Mouse (Mus musculus) liver (tissue): ENCODE measurements at regions not wholly inside any gene's neighbourhood (a gene's known extent, or its start where the extent isn't known, plus 50 kb on each side); places are given as distances from the start of the nearest gene placed in this dataset.

ENCODE experiments used
- DNase-seq: peaks from one replicate; pipeline ENCODE4 v3.0.0-alpha.2; 2020; ENCODE audit warnings: mixed read lengths

DNA sequence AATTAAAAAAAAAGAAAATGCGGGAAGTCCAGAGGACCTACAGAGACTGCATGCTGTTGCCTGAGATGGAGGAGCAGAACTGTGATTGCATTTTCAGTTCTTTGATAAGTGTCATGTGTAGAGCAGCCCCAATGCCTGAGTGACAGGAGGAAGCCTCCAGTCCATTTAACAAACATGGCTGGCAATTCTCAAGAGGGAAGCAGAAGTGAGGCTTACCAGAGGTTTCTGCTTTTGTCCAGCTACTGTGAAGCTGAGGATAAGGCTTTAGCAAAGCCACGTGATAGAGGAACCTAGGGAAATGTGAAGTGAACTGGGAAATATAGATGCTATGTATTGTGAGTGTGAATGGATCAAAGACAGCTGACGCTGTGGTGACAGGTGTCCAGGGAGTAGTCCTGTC, 56.6 kb downstream of the Sucnr1 start:
- no peak for DNase-seq

DNA sequence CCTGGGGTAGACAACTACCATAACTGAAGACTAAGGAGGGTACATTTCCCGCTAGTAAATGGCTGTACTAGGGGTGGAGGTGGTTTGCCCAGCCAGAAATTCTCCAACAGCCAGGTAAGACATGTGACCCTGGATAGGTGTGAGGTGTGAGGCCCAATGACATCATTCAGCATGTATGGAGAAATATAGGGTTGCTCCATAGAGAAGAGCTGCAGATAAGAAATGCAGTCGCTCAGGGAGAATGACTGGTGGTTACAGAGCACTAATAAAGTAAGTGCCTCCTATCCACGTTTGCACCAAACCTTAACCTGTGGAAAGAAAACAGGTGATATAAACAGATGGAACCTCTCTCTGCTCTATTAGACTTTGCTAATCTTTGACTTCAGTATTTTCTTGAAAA, 78.2 kb downstream of the Sucnr1 start:
- no peak for DNase-seq

DNA sequence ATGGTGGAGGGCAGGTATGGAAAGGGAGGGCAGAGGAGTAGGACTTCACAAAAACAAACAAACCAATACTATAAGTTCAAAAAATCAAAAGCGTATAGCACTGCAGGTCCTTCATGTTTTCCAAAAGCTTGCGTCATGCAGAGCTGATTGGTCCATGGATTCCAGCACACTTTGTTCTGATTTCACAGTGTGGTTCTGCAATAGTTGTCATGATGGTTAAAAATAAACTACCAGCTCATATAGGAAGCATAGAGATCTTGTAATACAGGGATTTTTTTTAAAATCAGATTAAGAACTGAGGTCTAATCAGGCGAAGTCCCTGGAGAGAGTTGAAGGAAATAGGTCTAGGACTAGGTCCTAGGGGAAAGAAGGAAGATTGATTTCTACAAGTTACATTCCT, 86.0 kb downstream of the Sucnr1 start:
- DNase-seq: no peak

DNA sequence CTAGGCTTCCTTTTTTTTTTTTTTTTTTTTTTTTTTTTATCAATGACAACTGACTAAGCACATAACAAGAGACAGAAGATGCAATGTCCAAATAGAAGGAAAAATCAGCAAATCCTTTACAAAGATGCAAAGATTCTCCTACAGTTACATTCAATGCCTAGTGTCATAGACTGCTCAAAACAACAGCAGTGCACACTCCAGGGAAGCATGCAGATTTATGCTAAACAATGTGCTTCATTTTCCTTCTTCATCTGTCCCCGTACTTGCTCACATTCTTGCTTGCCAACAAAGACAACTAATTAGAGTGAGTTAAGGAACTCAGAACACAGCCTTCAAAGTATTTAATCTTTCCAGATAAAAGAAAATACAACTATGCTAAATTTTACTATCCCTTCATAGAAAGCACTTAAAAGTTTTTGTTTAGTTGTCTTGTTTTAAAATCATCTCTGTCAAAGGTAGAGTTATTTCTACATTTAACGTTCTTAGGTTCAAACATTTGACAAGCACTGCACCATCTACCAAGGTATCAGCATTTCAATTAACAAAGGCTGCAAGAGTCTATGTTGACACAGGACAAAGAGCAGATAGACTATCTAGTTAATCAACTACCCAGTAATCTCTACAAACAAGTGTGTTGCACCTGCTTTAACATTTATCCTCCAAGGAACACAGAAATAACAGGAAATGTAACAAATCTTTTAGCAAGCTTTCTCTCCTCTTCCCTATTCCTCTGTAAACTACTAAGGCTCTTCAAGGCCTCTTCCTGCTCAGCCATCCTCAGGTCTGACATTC, 86.7 kb downstream of the Sucnr1 start:
- no peak for DNase-seq

DNA sequence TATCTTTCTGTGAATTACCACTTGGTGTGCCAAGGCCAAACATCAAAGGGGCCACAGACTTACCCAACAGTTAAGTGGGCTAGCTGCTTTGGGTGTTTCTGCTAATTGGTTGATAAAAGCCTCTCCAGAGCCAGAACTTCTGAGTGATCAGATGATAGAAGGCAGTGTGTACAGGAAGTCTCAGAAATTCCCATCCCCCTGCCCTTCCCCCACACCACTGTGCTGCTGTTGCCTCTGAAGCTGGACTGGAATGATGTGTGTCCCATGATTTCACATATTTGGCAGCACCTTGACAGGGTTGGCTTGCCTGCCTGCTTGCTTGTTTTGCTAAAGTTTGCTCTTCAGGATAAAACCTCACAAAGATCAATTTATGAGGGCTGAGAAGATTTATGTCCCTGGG, 87.9 kb downstream of the Sucnr1 start:
- peak; percentile 28 for DNase-seq

DNA sequence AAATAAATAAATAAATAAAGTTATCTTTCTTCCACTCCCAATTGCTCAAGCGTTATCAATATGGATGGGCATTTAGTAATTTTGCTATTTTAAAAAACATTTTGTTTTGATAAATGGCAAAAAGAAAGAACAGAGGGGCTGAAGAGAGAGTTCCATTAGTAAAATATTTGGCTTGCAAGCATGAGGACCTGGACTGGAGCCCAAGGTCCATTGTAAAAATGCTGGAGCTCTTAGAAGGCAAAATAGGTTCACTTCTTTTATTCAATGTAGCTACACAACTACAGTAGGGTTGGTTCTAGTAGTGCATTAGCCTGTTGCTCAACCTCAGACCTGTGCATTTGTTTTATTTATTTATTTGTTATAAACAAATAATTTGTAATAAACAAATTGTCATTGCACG, 102.8 kb downstream of the Sucnr1 start:
- DNase-seq: no peak

DNA sequence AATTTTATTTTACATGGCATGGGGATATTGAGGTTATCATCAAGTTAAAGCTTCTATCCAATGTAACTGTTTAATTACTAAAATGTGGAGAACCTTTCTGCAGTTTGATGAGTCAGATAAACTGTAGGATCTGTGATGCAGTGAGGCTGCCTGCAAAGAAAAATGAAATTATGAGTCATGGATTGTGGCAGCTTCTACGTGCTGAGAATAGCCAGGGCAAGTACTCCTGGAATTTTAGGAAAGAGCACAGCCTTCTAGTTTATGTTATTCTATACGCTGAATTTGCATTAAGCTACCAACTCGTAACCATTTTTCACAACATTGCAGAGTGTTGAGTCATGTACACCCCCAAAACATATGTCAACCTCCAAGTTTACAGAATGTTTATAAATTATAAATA, 114.4 kb downstream of the Sucnr1 start:
- no peak for DNase-seq

DNA sequence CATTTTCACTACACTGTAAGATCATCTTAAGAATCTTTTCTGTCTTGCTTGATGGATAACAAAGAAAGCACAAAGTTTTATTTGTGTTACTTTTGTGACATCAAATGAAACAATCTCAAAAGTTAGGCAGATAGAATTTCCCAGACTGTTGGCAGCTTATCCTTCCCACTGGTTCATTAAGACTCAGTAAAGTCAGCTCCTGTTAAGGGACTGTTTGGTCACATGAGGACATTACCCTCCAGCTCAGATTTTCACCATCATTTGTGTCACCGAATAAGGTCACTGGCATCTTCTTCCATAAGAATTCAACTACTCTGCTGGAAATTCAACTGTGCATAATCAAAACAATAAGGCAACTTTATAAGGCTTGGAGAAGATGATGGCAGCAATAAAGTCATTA, 126.3 kb downstream of the Sucnr1 start:
- DNase-seq: no peak

DNA sequence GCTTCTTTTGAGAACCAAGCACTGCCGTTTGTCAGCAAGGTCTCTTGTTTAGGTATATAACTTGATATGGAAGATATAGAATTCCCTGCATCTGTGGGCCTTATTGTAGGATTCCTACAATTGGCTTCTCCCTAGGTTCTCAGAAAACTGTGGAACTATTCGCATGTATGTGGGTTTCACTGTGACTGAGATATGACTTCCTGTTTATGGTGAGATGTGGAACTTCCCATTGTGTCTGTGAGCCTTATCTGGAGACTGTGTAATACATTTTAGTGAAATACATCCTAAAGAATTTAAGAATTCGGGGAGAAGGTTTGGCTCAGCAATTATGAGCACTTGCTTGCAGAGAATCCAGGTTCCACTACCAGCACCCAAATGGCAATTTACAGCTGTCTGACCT, 137.3 kb downstream of the Sucnr1 start:
- DNase-seq: no peak

DNA sequence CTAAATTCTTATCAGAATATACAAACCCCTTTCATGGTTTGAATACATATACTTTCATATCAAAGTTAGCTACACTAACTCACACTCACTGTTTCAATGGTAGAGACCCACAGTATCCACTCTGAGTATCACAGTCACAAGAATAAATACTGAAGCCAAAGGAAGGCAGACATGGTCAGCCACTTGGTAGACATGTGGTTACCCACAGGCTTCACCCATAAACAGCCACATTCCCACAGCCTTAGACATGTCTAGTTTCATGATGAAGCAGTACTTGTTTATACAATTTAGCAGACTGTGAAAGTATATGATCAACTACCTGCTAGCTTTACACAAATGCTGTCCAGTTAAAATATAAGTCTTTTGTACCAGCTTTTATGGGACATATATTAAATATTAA, 159.0 kb downstream of the Sucnr1 start:
- no peak for DNase-seq

DNA sequence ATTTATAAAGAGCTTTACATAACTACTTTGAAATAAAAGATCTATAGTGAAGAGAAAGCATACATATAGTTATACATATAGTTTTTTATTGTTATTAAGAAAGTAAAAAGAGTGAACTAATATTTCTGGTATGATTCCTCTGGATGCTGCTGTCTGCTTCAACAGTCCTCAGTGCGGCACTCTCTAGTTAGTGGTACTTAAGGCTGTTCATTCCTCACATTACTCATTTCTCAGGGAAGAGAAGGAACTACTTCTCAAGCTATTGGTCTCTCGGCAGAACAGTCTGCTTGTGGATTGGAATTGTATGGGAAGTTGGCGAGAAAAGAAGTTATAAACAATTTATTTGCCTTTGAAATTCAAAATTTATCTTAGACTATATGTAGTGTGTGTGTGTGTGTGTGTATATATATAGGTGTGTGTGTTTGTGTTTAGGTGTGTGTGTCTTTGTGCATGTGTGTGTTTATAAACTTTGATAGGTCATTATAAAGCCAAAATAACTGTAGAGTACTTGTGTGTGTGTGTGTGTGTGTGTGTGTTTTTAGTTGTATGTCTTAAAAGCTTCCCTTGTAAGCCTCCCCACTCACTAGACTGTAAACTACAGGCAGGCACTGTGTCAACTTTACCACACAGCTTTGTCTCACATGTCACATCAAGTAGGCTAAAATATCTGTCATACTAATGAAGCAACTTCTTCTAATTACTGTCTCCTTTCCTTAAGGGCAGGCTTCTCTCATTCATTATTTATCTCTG, 185.2 kb downstream of the Sucnr1 start:
- no peak for DNase-seq

DNA sequence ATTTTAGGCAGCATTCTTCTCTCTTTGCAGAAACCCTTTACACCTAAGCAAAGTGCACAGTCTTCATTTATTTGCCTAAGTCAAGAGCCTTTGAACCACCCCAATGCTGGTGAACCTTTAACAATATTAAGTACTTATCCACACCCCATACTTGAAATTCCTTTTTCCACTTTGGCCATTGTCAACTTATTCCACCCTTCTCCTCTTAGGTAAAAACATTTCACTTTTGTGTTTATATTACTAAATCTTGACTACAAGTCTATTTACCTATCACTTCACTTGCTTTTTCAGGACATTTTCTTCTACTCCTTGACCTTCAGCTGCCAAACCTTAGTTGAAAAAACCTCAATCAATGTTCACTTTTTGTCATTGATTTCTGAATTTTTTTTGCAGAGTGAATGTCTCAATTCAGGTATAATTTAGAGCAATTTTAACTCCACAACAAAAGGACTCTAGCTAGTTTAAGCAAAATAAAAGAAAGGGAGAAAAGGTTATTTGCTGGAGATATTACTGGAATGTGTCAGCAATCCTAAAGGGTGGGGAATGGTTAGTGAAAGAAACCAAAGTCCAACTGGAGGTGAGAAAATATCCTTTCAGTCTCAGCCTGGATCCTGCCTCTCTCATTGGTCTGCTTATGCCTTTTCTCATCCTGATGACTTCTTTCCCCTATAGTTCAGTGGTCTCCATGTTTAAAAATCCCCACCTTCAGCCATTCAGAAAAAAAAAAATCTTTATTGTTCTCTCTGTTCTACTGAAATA, 185.9 kb downstream of the Sucnr1 start:
- DNase-seq: no peak

DNA sequence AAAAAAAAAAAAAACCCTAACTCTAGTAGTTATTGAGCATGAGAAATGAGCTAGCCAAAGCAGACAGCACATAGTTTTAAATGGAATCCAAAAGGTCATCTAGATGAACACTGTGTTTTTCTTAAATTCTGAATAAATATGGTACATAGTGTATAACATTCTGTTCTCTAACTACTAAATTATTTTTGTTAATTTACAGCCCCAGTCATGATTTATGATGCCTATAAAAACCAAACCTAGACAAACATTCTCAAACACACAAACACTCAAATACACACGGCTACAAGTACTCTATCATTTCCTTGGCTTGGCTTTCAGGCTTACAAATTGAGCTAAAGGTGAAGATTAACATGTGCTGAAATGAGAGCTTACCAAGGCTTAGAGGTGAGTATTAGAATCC, 188.8 kb downstream of the Sucnr1 start:
- DNase-seq: no peak

DNA sequence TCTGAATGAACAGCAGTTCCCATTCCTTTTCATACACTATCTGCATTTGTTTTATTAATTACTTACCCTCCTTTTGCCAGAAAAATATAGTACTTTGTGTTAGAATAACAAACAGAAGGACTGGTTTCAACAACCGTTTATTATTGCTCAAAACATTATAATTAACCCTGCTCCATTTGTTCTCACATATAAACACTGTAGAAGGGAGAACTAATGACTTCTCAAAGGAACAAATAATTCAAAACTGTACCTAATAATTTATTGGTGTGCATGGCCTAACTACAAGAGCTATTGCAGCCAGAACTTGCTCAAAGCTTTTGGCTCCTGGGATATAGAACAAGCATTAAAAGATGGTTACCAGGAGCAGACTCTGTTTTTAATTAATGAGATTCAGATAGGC, 192.1 kb downstream of the Sucnr1 start:
- no peak for DNase-seq

DNA sequence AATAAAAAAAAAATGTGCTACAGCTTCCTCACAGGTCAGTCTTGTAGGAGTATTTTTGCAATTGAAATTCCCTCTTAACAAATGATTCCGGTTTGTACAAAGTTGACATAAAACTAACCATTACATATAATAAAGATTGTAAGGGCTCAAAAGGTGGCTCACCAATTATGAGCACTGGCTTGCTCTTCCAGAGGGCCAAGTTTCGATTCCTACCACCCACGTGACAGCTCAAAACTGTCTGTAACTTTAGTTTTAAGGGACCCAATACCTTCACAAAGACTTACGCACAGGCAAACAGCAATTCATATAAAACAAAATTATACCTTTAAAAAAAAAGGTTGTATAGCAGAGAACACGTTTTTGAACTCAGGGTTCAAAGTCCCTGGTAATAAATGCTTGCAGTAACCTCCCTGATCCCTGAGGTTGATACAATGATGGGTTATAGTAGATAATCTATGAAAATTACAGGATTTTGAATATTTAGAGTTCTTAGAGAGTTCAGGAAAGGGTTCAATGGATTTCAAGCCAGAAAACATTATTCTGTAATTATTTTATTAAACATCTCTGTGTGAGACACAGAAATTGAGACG, 193.7 kb downstream of the Sucnr1 start:
- no peak for DNase-seq

DNA sequence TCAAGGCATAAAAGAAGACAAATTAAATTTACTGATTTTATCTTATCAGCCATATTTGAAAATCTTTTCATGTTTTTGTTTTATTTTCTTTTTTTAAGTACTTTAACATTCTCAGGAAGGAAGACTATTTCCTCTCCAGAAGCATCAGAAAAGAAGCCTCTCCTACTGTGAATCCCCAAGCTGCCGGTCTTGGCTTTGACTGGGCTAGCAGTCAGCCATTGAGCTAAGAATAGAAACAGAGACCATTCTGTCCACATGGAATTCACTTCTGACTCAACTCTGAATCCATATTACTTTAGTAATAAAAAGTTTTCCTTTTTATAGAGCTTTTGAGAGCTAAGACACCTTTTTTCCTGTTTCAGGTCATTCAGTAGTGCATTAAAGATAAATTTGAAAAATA, 194.8 kb upstream of the Mbnl1 start:
- DNase-seq: no peak

DNA sequence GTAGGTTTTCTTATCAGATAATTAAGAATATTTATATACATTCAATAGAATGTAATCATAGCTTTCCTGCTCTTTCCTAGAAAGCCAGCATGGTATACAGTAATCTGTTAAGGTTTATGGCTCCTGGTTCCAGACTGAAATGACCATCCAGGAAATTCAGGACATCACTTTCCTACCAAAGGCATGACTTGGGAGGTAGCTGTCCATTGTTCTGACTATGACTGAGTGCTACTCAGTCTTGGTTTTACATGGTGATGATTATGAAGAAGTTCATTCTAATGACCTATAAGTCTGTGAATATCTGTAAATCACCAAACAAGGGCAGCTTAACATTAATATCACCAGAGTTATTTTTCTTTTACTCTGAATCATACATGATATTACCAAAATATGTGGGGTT, 191.4 kb upstream of the Mbnl1 start:
- DNase-seq: no peak

DNA sequence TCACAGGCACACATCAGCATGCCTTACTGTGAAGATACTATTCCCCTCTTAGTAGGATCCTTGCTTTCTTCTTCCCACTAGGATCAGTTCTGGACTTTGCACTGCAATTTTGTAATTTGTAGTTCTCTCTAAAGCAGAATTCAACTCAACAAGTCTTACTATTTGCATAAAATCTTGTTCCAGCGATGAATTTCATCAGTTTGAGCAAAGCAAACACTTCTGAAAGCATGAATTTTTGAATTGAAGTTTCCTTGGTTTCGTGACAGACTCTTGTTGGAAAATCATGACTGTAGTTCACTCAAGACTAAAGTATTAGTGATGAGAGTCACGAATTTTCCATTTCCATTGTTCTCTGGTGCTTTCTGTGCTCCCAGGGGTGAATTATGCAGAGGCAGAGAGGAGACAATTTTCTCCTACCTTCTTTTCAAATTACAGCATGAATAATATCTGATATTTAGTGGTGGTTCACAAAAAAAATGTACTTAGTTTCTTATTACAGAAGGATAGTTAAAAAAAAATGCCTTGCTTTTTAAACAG, 190.6 kb upstream of the Mbnl1 start:
- DNase-seq: no peak

DNA sequence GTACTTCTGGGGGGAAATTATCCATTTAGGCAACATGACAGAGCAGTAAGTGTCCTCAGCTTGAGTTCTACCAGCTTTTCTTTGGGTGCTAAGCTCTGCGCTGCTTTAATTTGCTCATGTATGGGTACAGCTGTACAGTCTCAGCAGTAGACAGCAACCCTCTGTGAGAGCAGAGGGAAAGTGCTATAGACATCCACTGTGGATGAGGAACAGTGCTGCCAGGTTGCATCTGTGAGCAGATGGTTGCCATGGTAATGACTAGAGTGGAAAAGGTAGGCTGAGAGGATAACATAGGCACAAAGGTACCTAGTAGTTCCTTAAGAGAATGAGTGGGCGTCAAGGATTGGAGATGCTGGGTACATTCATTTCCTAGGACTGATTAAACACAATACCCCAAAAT, 180.5 kb upstream of the Mbnl1 start:
- DNase-seq: no peak

DNA sequence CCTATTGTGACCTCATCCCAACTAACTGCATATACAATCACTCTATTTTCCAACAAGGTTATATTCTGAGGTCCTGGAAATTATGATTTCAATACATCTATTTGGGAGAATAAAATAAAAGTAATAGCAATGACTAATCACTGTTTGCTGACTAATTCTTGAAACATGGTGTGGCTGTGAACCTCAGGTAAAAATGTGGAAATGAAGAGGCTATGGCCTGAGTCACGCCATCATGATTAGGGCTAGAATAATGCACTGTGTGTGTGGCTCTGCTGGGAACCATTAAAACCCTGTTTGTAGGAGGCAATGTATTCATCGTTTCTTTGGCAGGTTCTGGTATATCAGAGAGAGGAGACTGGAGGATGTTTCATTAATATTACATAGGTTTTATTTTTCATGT, 179.7 kb upstream of the Mbnl1 start:
- DNase-seq: no peak

DNA sequence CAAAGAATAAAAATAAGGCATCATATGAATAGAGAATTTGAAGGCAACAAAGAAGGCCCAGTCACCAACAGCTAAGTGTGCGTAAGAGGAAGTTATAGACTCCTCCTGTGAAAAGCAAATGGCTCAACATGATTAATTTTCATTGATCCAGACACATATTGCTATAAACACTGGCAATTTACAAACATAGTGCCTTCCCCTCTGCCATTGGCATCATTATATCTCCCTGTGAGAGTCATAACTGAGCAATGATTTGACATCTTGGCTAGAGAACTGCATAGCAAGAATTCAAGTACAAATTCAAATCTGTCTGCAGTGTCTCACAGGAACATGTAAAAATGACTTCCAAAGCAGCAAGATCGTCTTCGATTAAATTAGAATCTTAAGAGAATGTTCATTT, 167.2 kb upstream of the Mbnl1 start:
- no peak for DNase-seq

DNA sequence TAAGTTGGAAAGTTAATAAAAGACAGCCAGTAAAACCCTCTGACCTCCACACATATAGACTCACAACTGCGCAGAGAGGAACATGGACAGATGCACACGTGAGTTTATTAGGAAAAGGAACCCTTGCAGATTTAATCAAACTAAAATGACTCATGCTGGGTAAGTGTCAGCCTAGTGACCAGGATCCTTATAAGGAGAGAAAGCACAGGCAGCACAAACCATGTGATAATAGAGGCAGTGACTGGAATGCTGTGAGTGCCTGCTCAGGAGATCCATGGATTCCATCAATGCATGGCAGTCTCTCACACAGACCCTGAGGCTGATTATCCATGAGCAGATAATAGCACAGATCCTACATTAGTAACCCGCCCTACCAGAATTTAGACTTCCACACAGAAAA, 162.2 kb upstream of the Mbnl1 start:
- no peak for DNase-seq

DNA sequence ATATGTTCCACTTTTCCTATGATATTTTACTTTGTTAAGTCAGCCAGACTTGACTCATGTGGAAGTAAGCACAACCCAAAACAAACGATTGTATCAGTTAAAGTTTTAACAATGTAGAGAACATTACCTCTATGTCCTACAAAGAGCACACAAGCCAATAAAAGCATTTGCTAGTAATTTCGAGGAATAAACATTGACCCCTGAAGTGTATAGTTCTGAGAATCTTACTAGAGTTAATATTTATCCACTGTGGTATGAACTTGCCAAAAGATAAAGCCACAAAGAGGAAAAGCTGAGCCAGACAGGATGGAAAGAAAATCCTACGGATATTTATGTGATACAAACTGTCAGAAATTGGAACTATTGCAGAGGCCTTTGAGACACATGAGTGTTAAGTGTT, 161.5 kb upstream of the Mbnl1 start:
- no peak for DNase-seq
